Mouse (Mus musculus): ENCODE measurements at regions not wholly inside any gene's neighbourhood (a gene's known extent, or its start where the extent isn't known, plus 50 kb on each side); places are given as distances from the start of the nearest gene placed in this dataset.

DNA sequence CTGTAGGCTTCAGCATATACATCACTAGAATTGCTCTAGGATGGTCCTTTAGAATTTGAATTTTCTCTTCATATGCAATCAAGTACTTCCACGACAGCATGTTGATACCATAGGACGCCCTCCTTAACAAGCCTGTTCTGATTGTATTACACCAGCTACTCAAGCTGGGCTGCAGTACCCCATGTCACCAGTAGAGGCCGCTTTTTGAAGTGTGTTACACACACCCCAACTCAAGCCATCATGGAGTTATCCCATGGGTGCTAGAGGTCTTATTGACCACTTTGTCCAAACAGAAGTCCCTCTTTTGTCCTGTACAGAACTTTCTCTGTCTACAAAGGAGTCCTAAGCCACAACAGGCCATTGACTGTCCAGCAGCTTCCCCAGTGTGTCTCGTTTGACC lies 342.6 kb upstream of the Zmiz1 start:
- no peak for DNase-seq (ENCODE audit: extremely low spot score, low read depth, low spot score)

DNA sequence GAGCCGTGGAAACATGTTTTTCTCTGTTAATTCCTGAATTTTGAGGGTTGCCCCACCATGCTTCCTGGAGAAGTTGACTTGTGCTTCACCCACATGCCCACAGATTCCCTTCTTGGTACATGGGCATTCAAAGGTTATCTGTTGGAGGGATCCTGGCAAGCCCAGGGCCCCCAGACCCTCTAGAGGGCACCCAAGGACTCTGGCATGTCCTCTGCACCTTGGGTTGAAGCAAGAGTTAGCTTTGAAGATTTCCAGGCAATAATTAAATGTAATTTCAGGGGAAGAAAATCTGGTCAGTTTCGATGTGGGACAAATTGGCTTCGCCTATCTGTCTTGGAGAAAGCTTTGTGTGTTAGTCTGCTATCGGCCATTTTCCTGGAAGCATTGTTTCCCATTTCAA lies 339.0 kb upstream of the Zmiz1 start:
- no peak for DNase-seq (ENCODE audit: extremely low spot score, low read depth, low spot score)

GRCm38 (mm10) chr14:25120506-25120905 lies 338.5 kb upstream of the Zmiz1 start:
- DNase-seq (ENCODE audit: extremely low spot score, low read depth, low spot score): no peak

- no peak for DNase-seq (ENCODE audit: extremely low spot score, low read depth, low spot score)
Measured at GRCm38 (mm10) chr14:25122971-25123535, 335.9 kb upstream of the Zmiz1 start.

DNA sequence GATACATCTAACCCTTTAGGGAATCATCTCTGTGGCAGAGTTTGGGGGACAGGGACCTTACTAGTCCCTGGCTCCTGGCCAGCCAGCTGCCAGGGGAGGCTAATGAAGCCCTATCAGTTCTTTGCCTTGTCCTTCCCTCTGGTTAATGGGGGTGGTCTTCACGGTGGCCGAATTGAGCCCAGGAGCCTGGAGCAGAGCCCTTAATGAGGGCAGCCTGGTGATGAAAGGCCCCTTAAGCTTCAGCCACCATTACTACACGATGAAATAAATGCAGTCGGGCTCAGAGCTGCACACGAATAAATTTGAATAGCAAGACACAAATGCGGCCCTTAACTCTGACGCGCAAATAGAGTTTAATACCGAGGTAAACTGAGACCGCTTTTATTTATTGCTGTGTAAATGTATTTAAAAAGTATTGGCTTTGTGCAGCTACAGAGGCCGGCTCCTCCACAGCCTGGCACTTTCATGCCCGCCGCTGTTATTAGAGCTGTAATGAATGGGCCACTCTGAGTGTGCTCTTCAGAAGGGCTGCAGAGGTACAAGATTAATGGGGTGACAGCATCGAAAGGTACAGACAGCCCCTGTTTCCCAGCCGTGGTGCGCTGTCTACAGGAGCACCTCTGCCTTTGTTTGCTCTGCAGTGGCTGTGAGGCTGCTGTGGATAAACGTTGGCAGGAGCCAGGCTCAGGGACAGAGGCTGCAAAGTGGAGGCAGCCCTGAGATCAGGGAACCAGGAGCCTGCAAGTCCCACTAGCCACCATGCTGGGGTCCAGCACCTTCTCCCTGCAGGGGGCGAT lies 335.2 kb upstream of the Zmiz1 start:
- no peak for DNase-seq (ENCODE audit: extremely low spot score, low read depth, low spot score)

- DNase-seq (ENCODE audit: extremely low spot score, low read depth, low spot score): no peak
Measured at GRCm38 (mm10) chr14:25126544-25126943, 332.4 kb upstream of the Zmiz1 start.

- DNase-seq (ENCODE audit: extremely low spot score, low read depth, low spot score): no peak
Measured at GRCm38 (mm10) chr14:25127544-25128159, 331.3 kb upstream of the Zmiz1 start.

DNA sequence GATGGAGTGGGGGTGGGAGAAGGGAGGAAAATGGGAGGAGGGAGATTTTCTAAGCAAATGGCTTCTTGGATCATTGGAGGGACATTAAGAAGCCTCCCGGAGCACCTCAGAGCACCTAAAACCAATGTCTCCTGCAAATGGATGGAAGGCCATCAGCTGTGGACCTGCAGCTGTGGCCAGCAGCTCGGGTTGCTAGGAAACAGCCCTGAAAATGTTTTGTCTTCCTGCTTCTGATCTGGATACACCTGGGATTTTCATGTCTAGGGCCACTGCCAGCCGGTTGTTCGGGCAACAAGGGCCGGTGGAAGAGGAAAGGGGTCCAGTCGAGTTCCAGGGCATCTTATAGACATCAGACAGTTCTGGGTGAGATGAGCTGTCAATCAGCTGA lies 330.8 kb upstream of the Zmiz1 start:
- DNase-seq (ENCODE audit: extremely low spot score, low read depth, low spot score): no peak

DNA sequence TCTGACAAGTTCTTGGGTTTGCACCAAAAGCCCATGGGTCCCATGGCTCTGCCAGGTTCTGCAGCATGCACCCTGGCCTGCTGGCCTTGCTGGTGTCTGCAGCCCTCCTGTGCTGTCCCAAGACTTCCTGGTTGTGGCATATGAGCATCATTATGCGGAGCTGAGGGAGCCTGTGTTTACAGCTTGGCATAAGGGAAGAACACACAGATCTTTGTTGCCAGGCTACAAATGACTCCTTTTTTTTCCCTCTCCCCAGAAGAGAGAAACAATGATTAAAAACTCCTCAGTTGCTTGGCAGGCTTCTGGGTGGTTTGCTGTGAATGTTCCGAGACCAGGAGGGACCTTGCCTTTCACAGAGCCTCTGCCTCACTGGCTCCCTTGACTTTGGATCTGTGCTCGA lies 323.6 kb upstream of the Zmiz1 start:
- DNase-seq (ENCODE audit: extremely low spot score, low read depth, low spot score): no peak

DNA sequence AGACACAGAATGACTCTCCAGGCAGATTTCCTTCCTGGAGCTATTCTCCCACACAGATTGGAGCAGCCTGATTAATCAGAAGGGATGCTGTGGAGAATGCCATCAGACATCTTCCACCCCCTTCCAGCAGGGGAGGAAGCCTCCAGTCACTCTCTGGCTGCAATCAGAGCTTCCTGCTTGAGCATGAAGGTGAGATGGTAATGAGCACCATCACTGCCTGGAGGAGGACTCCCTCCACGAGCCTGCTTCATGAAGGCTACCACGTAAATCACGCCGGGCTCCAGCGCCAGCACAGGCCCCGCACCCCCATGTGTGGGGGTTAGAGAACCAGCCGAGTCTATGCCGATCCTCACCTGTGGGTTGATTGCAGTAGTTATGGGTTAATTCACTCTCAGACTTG lies 321.7 kb upstream of the Zmiz1 start:
- DNase-seq (ENCODE audit: extremely low spot score, low read depth, low spot score): no peak

DNA sequence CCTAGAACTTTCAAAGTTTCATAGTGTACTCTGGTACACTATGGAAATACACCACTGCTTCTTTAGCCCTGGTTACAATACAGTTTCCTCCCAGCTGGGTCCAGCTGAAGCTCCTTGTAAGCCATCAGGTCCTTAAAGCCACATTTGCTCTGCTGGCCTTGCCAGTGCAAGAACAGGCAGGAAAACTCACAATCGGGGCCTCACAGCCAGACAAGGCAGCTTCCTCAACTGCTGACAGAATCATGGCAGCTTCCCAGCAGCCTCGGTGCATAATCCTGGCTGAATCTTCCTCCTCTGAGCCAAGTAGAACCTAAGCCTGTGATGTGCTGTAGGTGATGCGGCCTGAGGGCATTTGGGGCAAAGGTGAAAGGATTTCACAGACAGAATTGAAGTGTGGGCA lies 320.5 kb upstream of the Zmiz1 start:
- DNase-seq (ENCODE audit: extremely low spot score, low read depth, low spot score): no peak

- DNase-seq (ENCODE audit: extremely low spot score, low read depth, low spot score): no peak
Measured at GRCm38 (mm10) chr14:25141933-25142332, 317.1 kb upstream of the Zmiz1 start.

GRCm38 (mm10) chr14:25143051-25143450 lies 315.9 kb upstream of the Zmiz1 start:
- no peak for DNase-seq (ENCODE audit: extremely low spot score, low read depth, low spot score)

DNA sequence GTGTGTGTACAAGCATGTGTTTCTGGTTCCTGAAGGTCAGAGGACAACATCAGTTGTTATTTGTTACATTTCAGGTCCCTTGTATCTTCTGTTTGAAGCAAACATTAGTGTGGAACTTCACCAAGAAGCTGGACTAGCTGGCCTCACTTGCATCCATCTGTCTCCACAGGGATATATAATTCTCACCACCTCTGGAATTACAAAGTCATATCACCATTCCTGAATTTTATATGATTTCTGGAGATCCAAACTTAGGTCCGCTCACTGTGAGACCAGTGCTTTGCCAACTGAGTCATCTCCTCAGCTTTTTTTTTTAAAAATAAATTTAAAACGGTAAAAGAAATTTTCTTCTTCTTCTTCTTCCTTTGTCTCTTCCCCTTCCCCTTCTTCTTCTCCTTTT lies 311.3 kb upstream of the Zmiz1 start:
- no peak for DNase-seq (ENCODE audit: extremely low spot score, low read depth, low spot score)

DNA sequence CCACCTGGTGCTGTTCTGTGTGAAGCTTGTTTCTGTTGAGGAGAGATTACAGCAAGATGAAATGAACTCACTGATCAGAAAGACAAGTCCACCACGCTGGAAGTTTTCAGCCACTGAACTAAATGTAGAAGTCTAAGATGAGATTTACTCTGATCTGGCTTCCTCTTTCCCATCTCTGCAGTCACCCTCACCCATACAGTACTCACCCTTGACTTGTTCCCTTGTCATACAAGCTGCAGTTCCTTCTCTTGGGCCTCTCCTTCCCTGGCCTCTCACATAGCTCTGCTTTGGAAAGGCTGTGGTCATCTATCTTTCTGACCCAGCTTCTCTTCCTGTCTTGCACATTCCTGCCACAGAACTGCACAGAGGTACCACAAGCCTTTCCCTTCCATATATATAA lies 308.0 kb upstream of the Zmiz1 start:
- no peak for DNase-seq (ENCODE audit: extremely low spot score, low read depth, low spot score)

DNA sequence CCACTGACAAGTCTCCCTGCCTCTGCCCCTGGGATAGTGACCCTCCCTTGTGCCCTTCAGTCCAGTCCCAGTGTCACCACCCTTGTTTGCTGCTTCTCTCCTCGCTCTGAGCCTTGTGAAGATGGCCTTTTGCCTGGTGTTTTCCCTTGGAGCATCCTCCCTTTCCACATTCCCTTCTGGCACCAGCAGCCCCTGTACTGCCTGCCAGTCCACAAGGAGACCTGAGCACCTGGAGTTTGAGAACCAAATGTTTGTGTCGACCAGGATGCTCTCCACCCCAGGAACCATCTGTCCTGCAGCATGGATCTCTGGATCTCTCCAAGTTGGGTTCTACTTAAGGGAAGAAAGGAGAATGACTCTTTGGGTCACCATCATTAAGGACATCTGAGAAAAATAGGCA lies 307.5 kb upstream of the Zmiz1 start:
- no peak for DNase-seq (ENCODE audit: extremely low spot score, low read depth, low spot score)

GRCm38 (mm10) chr14:25153573-25153972 lies 305.4 kb upstream of the Zmiz1 start:
- DNase-seq (ENCODE audit: extremely low spot score, low read depth, low spot score): no peak

- no peak for DNase-seq (ENCODE audit: extremely low spot score, low read depth, low spot score)
Measured at GRCm38 (mm10) chr14:25154180-25154579, 304.8 kb upstream of the Zmiz1 start.

DNA sequence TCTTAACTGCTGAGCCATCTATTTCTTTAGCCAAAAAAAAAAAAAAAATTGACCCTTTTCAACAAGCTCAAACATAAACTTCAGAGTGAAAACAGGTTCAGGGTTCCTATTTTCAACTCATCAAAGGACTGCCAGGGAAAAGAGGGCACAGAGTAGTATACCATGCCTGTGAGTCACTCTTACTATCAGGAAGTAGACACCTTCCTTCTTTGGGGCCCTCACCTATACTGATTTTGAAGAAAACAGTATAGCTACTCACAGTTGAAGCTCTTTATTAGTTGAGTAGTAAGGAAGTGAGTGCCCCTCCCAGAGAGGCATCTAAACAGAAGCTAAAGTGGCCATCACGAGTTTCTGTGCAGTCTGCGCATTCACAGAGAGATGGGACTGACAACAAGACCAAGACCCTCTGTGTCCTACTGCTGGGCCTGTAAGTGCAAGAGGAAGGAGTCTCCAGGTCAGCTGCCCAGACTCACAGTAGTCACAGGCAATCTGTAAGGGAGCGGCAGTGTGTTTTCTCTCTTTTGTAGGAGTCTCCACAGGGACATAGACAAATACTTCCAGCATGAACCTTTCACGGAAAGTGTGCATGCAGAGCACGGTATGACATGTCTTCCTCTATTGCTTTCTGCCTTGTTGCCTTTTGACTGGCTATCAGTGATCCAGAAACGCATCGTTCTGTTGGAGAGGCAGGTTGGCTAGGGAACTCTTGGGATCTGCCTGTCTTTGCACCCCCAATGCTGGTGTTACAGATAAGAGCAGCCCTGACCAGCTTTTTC lies 303.8 kb upstream of the Zmiz1 start:
- DNase-seq (ENCODE audit: extremely low spot score, low read depth, low spot score): no peak

DNA sequence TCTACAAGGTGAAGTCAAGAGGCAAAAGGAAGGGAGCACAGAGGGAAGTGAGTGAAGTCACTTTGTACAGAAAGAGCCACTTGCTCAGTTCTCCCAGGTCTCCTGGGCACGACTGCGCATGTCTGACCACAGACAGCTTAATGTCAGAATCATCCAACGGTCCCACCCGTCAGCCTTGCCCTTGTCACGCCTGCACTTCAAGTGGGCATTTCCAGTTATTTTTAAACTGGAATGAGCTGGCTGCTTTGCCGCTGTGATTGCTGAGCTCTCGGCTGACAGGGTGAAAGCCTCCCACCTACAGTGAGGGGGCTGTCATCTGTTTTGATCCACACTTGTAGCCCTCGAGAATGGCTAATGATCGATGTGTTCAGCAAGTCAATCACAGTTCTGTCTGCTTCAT lies 302.8 kb upstream of the Zmiz1 start:
- DNase-seq (ENCODE audit: extremely low spot score, low read depth, low spot score): no peak

GRCm38 (mm10) chr14:25161684-25162321 lies 297.2 kb upstream of the Zmiz1 start:
- no peak for DNase-seq (ENCODE audit: extremely low spot score, low read depth, low spot score)
